Mouse (Mus musculus) embryo, embryonic 9.5 days (tissue): ENCODE measurements around the gene Vwa2.

Experiments used
- DNase-seq: peaks from one replicate; pipeline ENCODE4 v3.0.0-alpha.2; 2017; ENCODE audit errors: extremely low spot score

Vwa2 gene

GRCm38 (mm10) chr19:56947971-56948610, 74.0 kb downstream of the Vwa2 start:
- no peak for DNase-seq

- DNase-seq: no peak
Observed at GRCm38 (mm10) chr19:56949868-56950267, 75.8 kb downstream of the Vwa2 start.

DNA sequence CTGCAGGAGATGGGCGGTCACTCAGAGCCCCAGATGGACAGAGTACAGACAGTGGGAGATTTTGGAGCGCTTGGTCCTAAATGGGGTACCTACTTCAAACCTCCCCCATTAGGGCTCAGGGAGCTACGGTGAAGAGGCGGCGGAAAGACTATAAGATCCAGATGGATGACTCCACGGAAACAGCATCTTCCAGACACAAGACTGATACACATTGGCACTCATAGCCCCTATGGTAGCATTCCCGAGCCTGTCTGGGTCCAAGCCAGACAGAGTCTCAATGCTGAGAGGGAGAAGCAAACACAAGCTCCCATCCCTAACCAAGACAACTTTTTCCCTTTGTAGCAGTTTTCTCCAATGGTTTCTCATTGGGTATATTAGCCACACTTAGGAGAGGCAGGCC, 76.8 kb downstream of the Vwa2 start:
- no peak for DNase-seq

DNA sequence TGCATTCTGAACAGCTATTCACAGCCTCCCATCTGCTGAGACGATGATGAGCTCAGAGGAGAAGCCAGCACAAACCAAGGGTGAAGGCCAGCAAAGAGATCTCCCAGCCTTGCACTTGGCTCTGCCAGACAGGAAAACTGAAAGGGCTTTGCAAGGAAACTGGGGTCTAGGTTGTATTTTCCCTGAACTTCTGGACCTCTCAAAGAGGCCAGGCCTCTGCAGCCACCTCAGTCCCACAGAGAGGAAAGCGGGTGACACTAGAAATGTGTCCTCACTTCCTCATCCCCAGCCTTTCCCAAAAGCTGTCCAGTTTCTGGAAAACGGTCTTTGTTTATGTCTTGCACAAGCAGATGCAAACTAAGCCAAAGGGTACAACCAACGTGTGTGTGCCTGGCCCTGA, 79.8 kb downstream of the Vwa2 start:
- no peak for DNase-seq

DNA sequence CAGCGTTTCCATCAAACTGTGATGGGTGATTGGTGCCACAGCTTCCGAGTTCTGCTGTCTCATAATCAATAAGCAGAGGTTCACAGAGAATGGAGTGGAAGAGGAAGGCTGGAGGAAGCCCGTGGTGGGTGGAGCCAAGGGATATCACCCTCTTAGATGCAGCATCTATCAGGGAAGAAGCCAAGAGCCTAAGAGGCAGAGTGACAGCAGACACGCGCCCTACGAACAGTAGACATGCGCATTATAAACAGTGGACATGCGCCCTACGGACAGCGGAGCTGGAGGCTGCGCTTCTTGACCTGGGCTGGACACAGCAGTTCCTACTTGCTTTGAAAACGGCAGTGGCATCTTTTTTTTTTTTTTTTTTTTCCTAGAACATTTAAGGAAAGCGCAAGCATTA, 80.8 kb downstream of the Vwa2 start:
- no peak for DNase-seq

- DNase-seq: no peak
Observed at GRCm38 (mm10) chr19:56955568-56956513, 81.8 kb downstream of the Vwa2 start.

DNA sequence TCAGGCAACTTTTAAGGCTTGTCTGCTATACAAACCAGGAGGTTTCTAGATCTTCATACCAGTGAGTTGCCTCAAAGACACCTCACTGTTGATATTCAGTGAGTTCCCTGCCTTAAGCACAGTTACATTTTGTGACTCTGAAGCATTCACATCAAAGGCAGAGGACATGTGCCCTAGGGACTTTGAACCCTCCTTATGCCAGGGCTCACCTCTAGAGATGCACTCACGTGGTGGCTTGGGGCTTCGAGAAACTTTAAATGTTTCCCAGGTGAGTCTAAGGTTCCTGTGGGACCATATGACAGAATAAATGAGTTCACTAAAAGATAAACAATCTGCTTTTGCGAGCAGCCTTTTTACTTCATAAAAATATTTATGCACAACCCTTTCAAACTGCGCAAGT, 84.0 kb downstream of the Vwa2 start:
- DNase-seq: no peak

DNA sequence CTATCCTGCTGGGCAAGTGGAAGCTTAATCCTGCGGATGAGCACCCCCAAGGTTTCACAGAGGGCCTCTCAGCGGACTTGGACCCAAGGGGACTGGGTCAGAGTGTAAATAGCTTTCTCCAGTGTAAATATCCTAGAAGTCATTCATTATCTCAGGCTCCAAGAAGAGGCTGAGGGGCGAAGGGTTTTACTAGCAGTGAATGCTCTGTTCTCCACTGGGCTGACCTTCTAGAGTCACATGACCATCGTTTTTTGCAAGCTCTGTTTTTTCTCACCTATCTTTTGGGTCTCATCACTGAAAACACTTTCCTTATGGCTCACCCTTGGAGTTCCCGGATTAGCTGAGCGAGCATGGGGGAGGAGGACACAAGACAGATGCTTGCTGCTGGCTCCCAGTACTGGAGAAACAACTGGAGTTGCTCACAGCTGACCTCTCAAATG, 84.6 kb downstream of the Vwa2 start:
- no peak for DNase-seq

DNA sequence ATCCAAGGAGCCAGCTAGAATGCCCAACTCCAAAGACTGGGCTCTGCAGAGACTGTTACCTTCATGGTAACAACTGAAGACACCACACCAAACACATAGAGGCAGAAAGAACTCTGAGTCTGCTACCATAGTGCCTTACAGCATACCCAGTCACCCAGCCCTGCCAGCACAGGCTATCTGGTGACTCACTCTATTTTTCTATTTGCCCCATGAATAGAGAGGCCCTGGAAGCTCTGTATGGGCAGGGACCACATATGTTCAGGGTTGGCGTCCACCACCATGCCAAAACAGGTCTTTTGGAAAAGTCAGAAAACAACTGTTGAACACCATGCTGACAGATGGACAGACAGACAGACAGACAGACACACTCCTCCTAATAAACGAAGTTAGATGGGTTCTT, 85.0 kb downstream of the Vwa2 start:
- DNase-seq: no peak

DNA sequence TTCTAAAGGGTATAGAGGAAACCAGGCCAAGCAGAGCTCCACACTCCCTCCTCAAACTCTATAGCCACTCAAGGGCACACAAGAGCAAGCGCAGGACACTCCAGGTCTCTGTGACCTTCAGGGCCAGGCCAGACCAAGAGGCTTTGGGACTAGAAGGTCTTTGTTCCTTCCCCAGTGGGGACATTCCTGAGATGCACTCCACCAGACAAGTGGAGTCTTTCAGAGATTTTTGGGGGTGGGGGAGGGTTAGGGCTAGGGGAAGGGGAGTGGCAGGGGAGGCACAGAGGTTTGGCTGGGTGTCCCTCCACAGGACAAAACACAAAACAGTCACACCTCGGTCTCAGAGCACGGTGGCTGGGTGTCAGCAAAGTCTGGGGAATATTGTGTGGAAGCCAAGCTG, 85.6 kb downstream of the Vwa2 start:
- no peak for DNase-seq
